Mouse (Mus musculus) bone marrow macrophage, adult 2 months (primary cell): ENCODE data around the gene Vmn2r3. TPM values are rescaled to one million over a fixed set of nuclear protein-coding genes. Genes with fewer than 3 reads are reported as not detected.
"Not testable (repeated sequence)": the region's sequence is repeated elsewhere in the genome, so short reads cannot be mapped to it uniquely, and the experiment has no call there.

Experiments
- H3K27ac ChIP-seq: 2 replicates; pipeline ENCODE4 v1.5.1; 2012; ENCODE audit warnings: low read depth, low read length; ENCODE audit not compliant: insufficient read depth
- H3K4me1 ChIP-seq: 2 replicates; pipeline ENCODE4 v1.6.1; 2012; ENCODE audit warnings: low read length; ENCODE audit not compliant: control insufficient read depth, insufficient read depth
- H3K4me3 ChIP-seq: 2 replicates; pipeline ENCODE4 v1.5.1; 2012; ENCODE audit warnings: mild to moderate bottlenecking, low read length, moderate library complexity; ENCODE audit not compliant: insufficient read depth
- CTCF ChIP-seq: IDR thresholded peaks from 2 replicates; pipeline ENCODE4 v1.5.1; 2012; ENCODE audit warnings: low read depth, mild to moderate bottlenecking, low read length, moderate library complexity
- POLR2A ChIP-seq: IDR thresholded peaks from 2 replicates; pipeline ENCODE4 v1.6.1; 2012; ENCODE audit warnings: mild to moderate bottlenecking, low read depth, low read length, borderline replicate concordance
- polyA plus RNA-seq: library from polyadenylated mRNA; stranded (reverse); fragments of >200 nt; gene quantifications from 2 replicates; pipeline ENCODE4 v1.2.4, GENCODE M21; 2012; ENCODE audit not compliant: missing spikeins, insufficient read depth, insufficient read length

Gene Vmn2r3
- 0.32 TPM in 1 of 2 replicates, not detected in the other for polyA plus RNA-seq

GRCm38 (mm10) chr3:64289609-64290008 is at the start of gene Vmn2r3:
Gene Vmn2r3, minus strand, starts transcription at chr3:64289709.
- Histone ChIP-seq H3K27ac (no peak within 1 kb of the TSS), H3K4me3 (no peak within 1 kb of the TSS), H3K4me1 (no peaks in the 10 kb centered on the region)
- TF ChIP-seq POLR2A (no peak), CTCF (no peak)

GRCm38 (mm10) chr3:64332548-64332947 is 43.0 kb upstream of the Vmn2r3 start:
- no peak for TF ChIP-seq CTCF
- TF ChIP-seq POLR2A, result no peak
- Histone ChIP-seq H3K4me3 (no peak overlapping the region), H3K27ac (no peak overlapping the region), H3K4me1 (no peaks in the 10 kb centered on the region)

DNA sequence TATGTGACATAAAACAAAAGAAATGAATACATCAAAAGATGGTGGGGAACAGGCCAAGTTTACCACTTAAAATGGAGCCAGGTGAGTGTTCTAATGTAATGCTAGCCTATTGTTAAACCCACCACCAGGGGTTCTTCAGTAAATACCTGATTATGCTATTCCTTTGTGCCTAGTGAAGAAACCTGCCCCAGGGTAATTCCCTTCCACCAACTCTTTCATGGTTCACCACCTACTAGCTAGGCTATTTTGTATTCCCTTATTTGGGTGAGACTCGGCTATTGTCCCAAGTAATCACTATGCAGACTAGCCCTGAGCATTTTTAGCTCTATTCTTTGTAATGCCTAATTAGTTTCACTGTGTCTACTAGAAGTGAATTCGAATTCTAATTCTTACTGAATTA is 32.3 kb upstream of the Vmn2r3 start:
- no peaks in the 10 kb centered on the region for H3K4me1 ChIP-seq
- TF ChIP-seq POLR2A, result no peak
- TF ChIP-seq CTCF, result no peak
- no peak overlapping the region for H3K27ac ChIP-seq
- no peak overlapping the region for H3K4me3 ChIP-seq

GRCm38 (mm10) chr3:64306799-64307198 is 17.3 kb upstream of the Vmn2r3 start:
- no peak overlapping the region for H3K27ac ChIP-seq
- H3K4me3 ChIP-seq, result no peak overlapping the region
- H3K4me1 ChIP-seq, result no peaks in the 10 kb centered on the region

GRCm38 (mm10) chr3:64265762-64266112 is 23.8 kb downstream of the Vmn2r3 start:
- Histone ChIP-seq H3K4me3 (no peak overlapping the region), H3K27ac (no peak overlapping the region), H3K4me1 (no peaks in the 10 kb centered on the region)
- no peak for TF ChIP-seq CTCF
- TF ChIP-seq POLR2A, result no peak

More at GRCm38 (mm10) chr3:64306799-64307198, 17.3 kb upstream of the Vmn2r3 start:
- TF ChIP-seq POLR2A, result no peak
- no peak for TF ChIP-seq CTCF

GRCm38 (mm10) chr3:64265056-64265761 is 24.3 kb downstream of the Vmn2r3 start:
- H3K4me3 ChIP-seq, H3K4me1 ChIP-seq, H3K27ac ChIP-seq: not testable (repeated sequence)

DNA sequence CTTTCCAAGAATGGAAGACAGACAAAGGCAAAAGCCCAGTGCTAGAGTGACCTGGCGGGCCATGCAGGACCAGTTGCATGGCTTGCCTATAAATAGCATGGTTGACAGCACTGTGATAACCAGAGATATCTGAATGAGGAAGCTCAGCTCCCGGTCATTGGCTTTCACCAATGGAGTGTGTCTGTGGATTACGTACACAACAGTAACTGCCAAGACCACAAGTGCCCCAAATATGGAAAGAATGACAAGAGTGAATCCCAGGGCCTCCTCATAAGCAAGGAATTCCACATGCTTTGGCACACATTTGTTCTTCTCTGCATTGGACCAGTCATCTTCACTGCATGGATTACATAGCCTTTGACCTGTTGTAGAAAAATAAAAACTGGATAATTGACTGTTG is 29.9 kb downstream of the Vmn2r3 start:
- TF ChIP-seq CTCF, result no peak
- TF ChIP-seq POLR2A, result no peak
- no peak overlapping the region for H3K27ac ChIP-seq

GRCm38 (mm10) chr3:64251646-64252045 is 37.9 kb downstream of the Vmn2r3 start:
- no peak for TF ChIP-seq CTCF
- TF ChIP-seq POLR2A, result no peak
- H3K4me3 ChIP-seq, result no peak overlapping the region
- H3K4me1 ChIP-seq, result no peaks in the 10 kb centered on the region
- H3K27ac ChIP-seq, result no peak overlapping the region

More for the DNA sequence above, 29.9 kb downstream of the Vmn2r3 start:
- Histone ChIP-seq H3K4me1 (no peaks in the 10 kb centered on the region), H3K4me3 (no peak overlapping the region)

GRCm38 (mm10) chr3:64250461-64250860 is 39.0 kb downstream of the Vmn2r3 start:
- H3K4me1 ChIP-seq, H3K27ac ChIP-seq, H3K4me3 ChIP-seq: not testable (repeated sequence)

GRCm38 (mm10) chr3:64235459-64235858 is 54.0 kb downstream of the Vmn2r3 start:
- not testable (repeated sequence) for H3K4me3 ChIP-seq, H3K27ac ChIP-seq, H3K4me1 ChIP-seq

DNA sequence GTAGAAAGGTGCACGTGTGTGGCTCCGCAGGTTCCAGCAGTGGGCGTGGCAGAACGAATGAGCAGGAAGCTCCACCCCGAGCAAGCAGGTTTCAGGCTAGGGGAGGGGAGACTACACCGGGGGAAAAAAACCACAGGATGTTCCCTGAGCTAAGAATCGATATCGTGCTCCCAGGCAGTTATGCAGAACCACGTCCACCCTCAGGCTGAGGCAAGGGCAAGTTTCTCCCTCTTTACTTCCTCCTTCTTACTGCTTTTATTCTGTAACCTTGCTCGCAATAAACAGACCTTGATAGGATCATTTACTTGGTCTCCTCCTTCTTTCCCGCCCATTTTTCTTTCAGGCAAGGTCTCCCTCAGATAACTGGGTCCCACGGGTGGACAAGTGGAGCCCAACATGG is 55.9 kb downstream of the Vmn2r3 start:
- H3K4me3 ChIP-seq, H3K4me1 ChIP-seq, H3K27ac ChIP-seq: not testable (repeated sequence)
